Mouse (Mus musculus): ENCODE results near the gene Epb41l2.

- no peak for TF ChIP-seq CTCF (IDR thresholded peaks at IDR 0.05; ENCODE audit: low read depth)
- no peak for TF ChIP-seq EP300 (IDR thresholded peaks at IDR 0.05; ENCODE audit: low read depth)
Observed at GRCm38 (mm10) chr10:25429346-25429745, 69.7 kb downstream of the Epb41l2 start.
